Mouse (Mus musculus) layer of hippocampus, adult 18-20 months (tissue): ENCODE results near the gene Fam122a. TPM values are rescaled to one million over a fixed set of nuclear protein-coding genes. Genes with fewer than 3 reads are reported as not detected.

Source experiments
- DNase-seq, 2 experiments: peaks; one replicate each; pipeline ENCODE4 v3.0.0; 2022; ENCODE audit warnings: low spot score in 2 of 2
- total RNA-seq, 2 experiments: library from RNA; stranded (reverse); gene quantifications; 2 replicates each; pipeline ENCODE4 v1.2.3; 2021

Gene Fam122a
- total RNA-seq, 2 experiments from 2014 or later = 27.2 to 28.9 TPM

GRCm38 (mm10) chr19:24432447-24432846 is 44.7 kb downstream of the Fam122a start:
- DNase-seq = no peak

GRCm38 (mm10) chr19:24431381-24431780 is 45.8 kb downstream of the Fam122a start:
- DNase-seq = no peak

GRCm38 (mm10) chr19:24428011-24428410 is 49.1 kb downstream of the Fam122a start:
- no peak for DNase-seq

GRCm38 (mm10) chr19:24427258-24427657 is 49.9 kb downstream of the Fam122a start:
- no peak for DNase-seq

GRCm38 (mm10) chr19:24426759-24427181 is 50.4 kb downstream of the Fam122a start:
- no peak for DNase-seq

Other genes starting within 250 kb of the Fam122a start
- gene Fxn, start 196.8 kb downstream of the Fam122a start, total RNA-seq = 1 to 10 TPM; 6.9 to 9.5 TPM
- 10 to 100 TPM; 70.0 to 70.8 TPM for gene Pip5k1b, start 78.5 kb upstream of the Fam122a start, total RNA-seq
- gene Tmem252, start 196.7 kb upstream of the Fam122a start, total RNA-seq = under 1 TPM; 0.10 to 0.36 TPM